Comparison of ENCODE assay signal across 19 mouse cellular contexts in genomic region chr6:89291494-89291893, GRCm38 (mm10).
DNase-seq lines count a peak whose midpoint lies in the region; ATAC-seq lines count a peak whose summit lies in the region.
"Had no signal": no experiment of that assay in that cellular context is flagged by ENCODE, and none has a peak within 500 bp of the region (broad histone marks: within the 10 kb centered on the region; RNA-seq: fewer than 3 reads in every experiment).

No protein-coding gene starts in this region.

- H3K36me3 ChIP-seq in midbrain, embryonic 11.5 days (ENCODE audit: control insufficient read depth, insufficient read depth, low read length), result no peaks in the 10 kb centered on the region
- H3K36me3 ChIP-seq in midbrain, embryonic 16.5 days (ENCODE audit: control insufficient read depth, insufficient read depth, low read length), result no peaks in the 10 kb centered on the region
- no peaks in the 10 kb centered on the region for H3K36me3 ChIP-seq in hindbrain, embryonic 13.5 days
- H3K36me3 ChIP-seq: embryonic facial prominence, embryonic 15.5 days; forebrain, embryonic 15.5 days; heart, embryonic 15.5 days; limb, embryonic 12.5 days; liver, embryonic 13.5 days; lung, embryonic 15.5 days had no signal

- H3K27me3 ChIP-seq in midbrain, embryonic 11.5 days (ENCODE audit: control insufficient read depth, insufficient read depth, low read length), result no peaks in the 10 kb centered on the region
- no peaks in the 10 kb centered on the region for H3K27me3 ChIP-seq in midbrain, embryonic 16.5 days (ENCODE audit: control insufficient read depth, insufficient read depth, low read depth, low read length)
- no peaks in the 10 kb centered on the region for H3K27me3 ChIP-seq in hindbrain, embryonic 13.5 days
- H3K27me3 ChIP-seq: embryonic facial prominence, embryonic 15.5 days; heart, embryonic 15.5 days; limb, embryonic 12.5 days; lung, embryonic 15.5 days had no signal

- H3K27ac ChIP-seq in midbrain, embryonic 11.5 days (ENCODE audit: low read depth, low read length), result no peak overlapping the region
- H3K27ac ChIP-seq in midbrain, embryonic 16.5 days (ENCODE audit: low read length), result no peak overlapping the region
- 0 out of 2 replicates have a peak overlapping the region, but pooled peaks have one; percentile 23 for H3K27ac ChIP-seq in hindbrain, embryonic 13.5 days
- H3K27ac ChIP-seq: embryonic facial prominence, embryonic 15.5 days; forebrain, embryonic 15.5 days; heart, embryonic 15.5 days; limb, embryonic 12.5 days; liver, embryonic 13.5 days; lung, embryonic 15.5 days; macrophage had no signal

- H3K9me3 ChIP-seq in midbrain, embryonic 11.5 days (ENCODE audit: control insufficient read depth, low read length), result no peaks in the 10 kb centered on the region
- H3K9me3 ChIP-seq in midbrain, embryonic 16.5 days (replicated peaks; ENCODE audit: control insufficient read depth, low read length, poor library complexity, severe bottlenecking), result no peaks in the 10 kb centered on the region
- no peaks in the 10 kb centered on the region for H3K9me3 ChIP-seq in hindbrain, embryonic 13.5 days
- H3K9me3 ChIP-seq: embryonic facial prominence, embryonic 15.5 days; forebrain, embryonic 15.5 days; heart, embryonic 15.5 days; limb, embryonic 12.5 days; liver, embryonic 13.5 days; lung, embryonic 15.5 days had no signal

- DNase-seq in midbrain, embryonic 11.5 days (ENCODE audit: low spot score, missing footprints), result no peak
- peak; percentile 81 for DNase-seq in ZHBTc4 (ENCODE audit: low read depth, low spot score)
- DNase-seq in retina, postnatal 1 day, result peak; percentile 62
- DNase-seq in heart, adult 8-10 months (ENCODE audit: low spot score), result no peak
- no peak for DNase-seq in cerebellum, postnatal 25 days
- DNase-seq: adrenal gland, postnatal 14 days; heart, adult 11 months; kidney, adult 11 months; kidney, postnatal 36 days; liver, embryonic 13.5 days; right cerebral cortex, postnatal 14 days had no signal

- 12% methylated on average over 7 of the region's 7 CpGs for WGBS in midbrain, embryonic 11.5 days
- WGBS in midbrain, embryonic 16.5 days, result 8% methylated on average over 7 of the region's 7 CpGs
- WGBS in hindbrain, embryonic 13.5 days, result 6% methylated on average over 7 of the region's 7 CpGs

- peak; percentile 67 for ATAC-seq in midbrain, embryonic 11.5 days (ENCODE audit: low FRiP score)
- ATAC-seq in midbrain, embryonic 16.5 days, result no peak
- peak; percentile 33 for ATAC-seq in hindbrain, embryonic 13.5 days (ENCODE audit: low FRiP score)
- ATAC-seq: forebrain, embryonic 15.5 days had no signal

- no peak overlapping the region for H3K4me2 ChIP-seq in midbrain, embryonic 11.5 days
- no peak overlapping the region for H3K4me2 ChIP-seq in midbrain, embryonic 16.5 days (ENCODE audit: low read length)
- H3K4me2 ChIP-seq in hindbrain, embryonic 13.5 days, result no peak overlapping the region
- H3K4me2 ChIP-seq: embryonic facial prominence, embryonic 15.5 days; forebrain, embryonic 15.5 days; heart, embryonic 15.5 days; limb, embryonic 12.5 days; liver, embryonic 13.5 days; lung, embryonic 15.5 days had no signal

- no peak overlapping the region for H3K4me3 ChIP-seq in midbrain, embryonic 11.5 days (ENCODE audit: low read depth, low read length)
- no peak overlapping the region for H3K4me3 ChIP-seq in midbrain, embryonic 16.5 days (ENCODE audit: low read depth, low read length)
- no peak overlapping the region for H3K4me3 ChIP-seq in hindbrain, embryonic 13.5 days
- H3K4me3 ChIP-seq: embryonic facial prominence, embryonic 15.5 days; forebrain, embryonic 15.5 days; heart, embryonic 15.5 days; limb, embryonic 12.5 days; liver, embryonic 13.5 days; lung, embryonic 15.5 days had no signal

- no peak overlapping the region for H3K9ac ChIP-seq in midbrain, embryonic 11.5 days (ENCODE audit: low read length)
- no peak overlapping the region for H3K9ac ChIP-seq in midbrain, embryonic 16.5 days (ENCODE audit: low read depth, low read length)
- H3K9ac ChIP-seq in hindbrain, embryonic 13.5 days, result peak overlapping the region; percentile 36; the same call in 1 of the 2 replicates
- H3K9ac ChIP-seq: embryonic facial prominence, embryonic 15.5 days; forebrain, embryonic 15.5 days; heart, embryonic 15.5 days; limb, embryonic 12.5 days; liver, embryonic 13.5 days; lung, embryonic 15.5 days had no signal

- peaks cover 12% of the 10 kb centered on the region for H3K4me1 ChIP-seq in midbrain, embryonic 11.5 days (ENCODE audit: control insufficient read depth, insufficient read depth, low read length)
- peaks cover 9% of the 10 kb centered on the region; the same call in 1 of the 2 replicates for H3K4me1 ChIP-seq in midbrain, embryonic 16.5 days (ENCODE audit: control insufficient read depth, insufficient read depth, low read length)
- H3K4me1 ChIP-seq in hindbrain, embryonic 13.5 days (replicated peaks), result peaks cover 28% of the 10 kb centered on the region
- H3K4me1 ChIP-seq: liver, embryonic 13.5 days had no signal

Comparison
In these comparisons a context has a peak if more than half of its experiments do, and no peak if none do; other contexts are left out.
1. DNase-seq: peak in ZHBTc4 (single experiment) and retina, postnatal 1 day (single experiment); none in midbrain, embryonic 11.5 days (single experiment), heart, adult 8-10 months (single experiment) and cerebellum, postnatal 25 days (0 of 2).